Mouse (Mus musculus) heart, postnatal 25 days (tissue): ENCODE measurements around the gene Casc3. TPM values are rescaled to one million over a fixed set of nuclear protein-coding genes. Genes with fewer than 3 reads are reported as not detected.

Experiments
- DNase-seq: peaks from one replicate; pipeline ENCODE4 v3.0.0; 2022; ENCODE audit warnings: low spot score
- intact Hi-C: fragments of 180-260 bp; cut with DNase I; formaldehyde crosslinking; loops from one replicate; pipeline ENCODE4 v1.15.1; 2025
- total RNA-seq, 2 experiments: library from RNA; stranded (reverse); gene quantifications; 2 replicates each; pipeline ENCODE4 v1.2.3; 2021

Gene Casc3
- total RNA-seq = 10 to 100 TPM; 22.4 to 25.5 TPM

DNA sequence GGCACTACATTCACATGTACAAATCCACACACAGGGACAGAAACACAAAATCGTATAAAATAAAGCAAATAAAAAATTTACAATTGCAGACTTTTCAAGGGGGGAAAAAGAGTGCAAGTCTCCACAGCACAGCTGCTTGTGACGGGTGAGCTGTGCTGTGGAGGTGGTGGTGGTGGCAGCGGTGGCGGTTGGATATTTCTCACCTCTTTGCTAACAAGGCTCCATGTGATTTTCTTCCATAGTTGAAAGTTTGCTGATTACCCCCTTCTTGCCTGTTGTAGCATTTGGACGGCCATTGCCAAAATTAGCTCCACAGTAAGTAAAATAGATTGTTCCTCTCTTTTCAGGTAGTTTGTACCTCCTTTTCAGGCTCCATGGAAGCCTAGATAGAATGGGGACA is at the start of gene Casc3:
Gene Casc3, plus strand, starts transcription at position 301 of the 400 bp plus-strand sequence.
- intact Hi-C loops = no loop called here

DNA sequence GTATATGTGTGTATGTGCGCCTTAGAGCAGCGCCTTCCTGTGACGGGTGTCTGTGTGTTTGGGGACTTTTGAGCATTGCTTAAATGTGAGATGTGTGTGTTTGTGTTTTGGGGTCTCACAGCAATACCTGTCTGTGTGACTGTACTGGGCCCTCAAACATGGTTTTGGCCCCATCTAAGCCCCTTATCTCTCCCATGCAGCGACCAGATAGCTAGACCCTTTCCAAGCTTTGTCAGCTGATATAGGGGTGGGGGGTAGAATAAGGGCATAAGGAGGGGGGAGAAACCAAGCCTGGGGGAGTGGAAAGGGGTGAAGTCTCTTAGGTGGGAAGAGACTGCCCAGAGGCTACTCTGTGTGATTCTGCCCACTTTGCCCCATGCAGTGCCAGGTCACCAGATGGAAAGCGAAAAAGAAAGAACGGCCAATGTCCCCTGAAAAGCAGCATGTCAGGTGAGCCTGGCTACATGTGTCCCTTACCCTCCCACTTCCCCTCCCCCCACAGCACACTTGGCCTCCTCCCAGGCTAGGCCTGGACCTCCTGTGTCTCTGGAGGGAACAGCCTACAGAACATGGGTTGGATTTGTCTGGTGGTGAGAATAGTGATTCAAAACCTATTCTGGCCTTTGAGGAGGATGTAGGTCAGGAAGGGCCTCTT is 48.9 kb upstream of the Casc3 start:
- intact Hi-C loops = loop anchor here (2.0 kb wide), 1 partner anchor 43 kb away; no protein-coding TSS in a partner anchor
- no peak for DNase-seq

More for the DNA sequence above, at the start of gene Casc3:
- DNase-seq = no peak

DNA sequence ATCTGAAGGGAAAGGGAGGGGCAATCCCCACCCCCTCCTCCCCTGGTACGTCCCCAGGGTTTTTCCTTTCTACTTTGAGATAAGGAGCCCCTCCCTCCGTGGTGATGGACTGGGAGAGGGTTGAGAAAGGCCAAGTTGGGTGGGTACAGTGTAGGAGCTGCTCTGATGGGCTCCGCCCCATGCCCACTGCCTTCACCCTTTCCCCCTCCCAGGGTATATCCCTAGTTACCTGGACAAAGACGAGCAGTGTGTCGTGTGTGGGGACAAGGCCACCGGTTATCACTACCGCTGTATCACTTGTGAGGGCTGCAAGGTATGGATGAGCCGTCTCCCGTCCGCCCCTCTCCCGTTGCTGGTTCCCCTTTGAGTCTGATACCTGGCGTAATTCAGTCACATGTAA is 48.0 kb upstream of the Casc3 start:
- intact Hi-C loops = loop anchor here (2.0 kb wide), 1 partner anchor 44 kb away; no protein-coding TSS in a partner anchor
- no peak for DNase-seq

DNA sequence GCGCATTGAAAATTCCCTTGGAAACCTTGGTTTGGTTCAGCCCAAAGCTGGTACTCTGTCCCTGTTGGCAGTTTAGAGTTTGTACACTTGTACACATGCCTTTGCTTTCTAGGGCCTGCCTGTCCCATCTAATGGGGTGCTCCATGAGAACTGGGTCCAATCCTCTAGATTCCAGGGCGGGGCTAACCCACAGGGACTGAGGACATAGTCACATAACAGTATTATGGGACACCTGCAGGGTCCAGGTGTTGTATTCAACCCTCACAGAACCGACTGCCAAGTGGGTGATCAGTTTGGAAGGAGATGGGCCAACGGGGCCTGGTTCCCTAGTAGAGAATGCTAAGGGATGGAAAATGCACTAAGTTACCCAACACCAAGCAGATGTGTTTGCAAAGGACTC is 42.8 kb upstream of the Casc3 start:
- DNase-seq = no peak
- intact Hi-C loops = no loop called here

DNA sequence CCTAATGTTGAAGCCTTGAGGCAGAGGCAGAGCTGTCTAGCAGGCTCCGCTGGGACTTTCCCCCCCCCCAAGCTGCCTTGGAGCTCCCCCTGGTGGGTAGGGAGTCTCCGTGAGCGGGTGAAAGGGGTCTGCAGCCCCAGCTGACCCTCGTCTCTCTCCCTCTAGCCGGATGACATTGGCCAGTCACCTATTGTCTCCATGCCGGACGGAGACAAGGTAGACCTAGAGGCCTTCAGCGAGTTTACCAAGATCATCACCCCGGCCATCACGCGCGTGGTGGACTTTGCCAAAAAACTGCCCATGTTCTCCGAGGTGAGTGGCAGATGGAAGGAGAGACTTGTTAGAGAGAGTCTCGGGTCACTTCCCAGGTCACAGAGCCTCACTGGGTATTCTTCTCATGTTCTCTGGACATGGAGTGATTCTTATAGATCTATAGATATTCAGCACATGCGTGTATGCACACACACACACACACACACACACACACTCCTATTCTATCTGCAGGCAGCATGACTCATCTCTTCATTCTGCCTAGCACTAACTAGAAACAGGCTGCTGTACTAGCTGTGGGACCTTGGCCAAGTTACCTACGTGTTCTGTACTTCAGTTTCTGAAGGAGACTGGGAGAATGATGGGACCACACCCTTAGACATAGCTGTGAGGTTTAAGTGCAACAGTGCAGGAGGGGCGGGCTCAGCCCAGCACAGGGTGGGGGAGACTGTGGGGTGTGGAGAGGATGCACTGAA is 41.8 kb upstream of the Casc3 start:
- DNase-seq = no peak
- intact Hi-C loops = no loop called here

DNA sequence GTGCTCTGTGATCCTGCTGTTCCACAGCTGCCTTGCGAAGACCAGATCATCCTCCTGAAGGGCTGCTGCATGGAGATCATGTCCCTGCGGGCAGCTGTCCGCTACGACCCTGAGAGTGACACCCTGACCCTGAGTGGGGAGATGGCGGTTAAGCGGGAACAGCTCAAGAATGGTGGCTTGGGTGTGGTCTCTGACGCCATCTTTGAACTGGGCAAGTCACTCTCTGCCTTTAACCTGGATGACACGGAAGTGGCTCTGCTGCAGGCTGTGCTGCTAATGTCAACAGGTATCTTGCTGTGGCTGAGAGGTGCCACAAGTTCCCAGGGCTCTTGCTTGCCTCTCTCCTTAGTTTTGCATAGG is 41.2 kb upstream of the Casc3 start:
- no peak for DNase-seq
- intact Hi-C loops = no loop called here

DNA sequence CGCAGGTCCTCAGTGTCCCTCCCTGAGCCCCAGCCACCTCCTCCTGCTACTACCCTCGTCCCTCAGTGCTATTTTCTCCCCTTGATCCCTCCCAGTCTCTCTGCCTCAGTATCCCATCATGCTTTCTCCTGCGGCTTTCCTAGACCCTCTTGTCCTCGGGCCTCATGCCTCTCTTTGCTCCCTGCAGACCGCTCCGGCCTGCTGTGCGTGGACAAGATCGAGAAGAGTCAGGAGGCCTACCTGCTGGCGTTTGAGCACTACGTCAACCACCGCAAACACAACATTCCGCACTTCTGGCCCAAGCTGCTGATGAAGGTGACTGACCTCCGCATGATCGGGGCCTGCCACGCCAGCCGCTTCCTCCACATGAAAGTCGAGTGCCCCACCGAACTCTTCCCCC is 40.6 kb upstream of the Casc3 start:
- no peak for DNase-seq
- intact Hi-C loops = no loop called here

DNA sequence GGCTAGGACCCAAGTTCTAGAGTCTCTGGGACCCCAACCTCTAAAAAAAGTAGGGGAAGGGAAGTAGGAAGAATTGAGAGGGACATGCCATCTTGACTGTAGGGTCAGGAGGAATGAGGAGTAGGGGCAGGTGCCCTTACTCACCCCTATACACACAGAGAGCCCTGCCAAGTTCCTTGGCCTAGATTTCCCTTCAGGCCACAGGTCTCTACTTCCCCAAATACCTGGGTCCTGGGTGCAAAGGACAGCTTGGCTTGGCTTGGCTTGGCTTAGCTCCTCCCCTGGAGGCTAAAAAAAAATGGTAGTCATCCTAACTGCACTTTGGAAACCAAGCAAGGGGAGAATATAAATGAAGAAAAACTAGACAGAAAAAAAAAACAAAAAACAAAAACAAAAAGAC is 40.0 kb upstream of the Casc3 start:
- intact Hi-C loops = no loop called here
- DNase-seq = no peak

DNA sequence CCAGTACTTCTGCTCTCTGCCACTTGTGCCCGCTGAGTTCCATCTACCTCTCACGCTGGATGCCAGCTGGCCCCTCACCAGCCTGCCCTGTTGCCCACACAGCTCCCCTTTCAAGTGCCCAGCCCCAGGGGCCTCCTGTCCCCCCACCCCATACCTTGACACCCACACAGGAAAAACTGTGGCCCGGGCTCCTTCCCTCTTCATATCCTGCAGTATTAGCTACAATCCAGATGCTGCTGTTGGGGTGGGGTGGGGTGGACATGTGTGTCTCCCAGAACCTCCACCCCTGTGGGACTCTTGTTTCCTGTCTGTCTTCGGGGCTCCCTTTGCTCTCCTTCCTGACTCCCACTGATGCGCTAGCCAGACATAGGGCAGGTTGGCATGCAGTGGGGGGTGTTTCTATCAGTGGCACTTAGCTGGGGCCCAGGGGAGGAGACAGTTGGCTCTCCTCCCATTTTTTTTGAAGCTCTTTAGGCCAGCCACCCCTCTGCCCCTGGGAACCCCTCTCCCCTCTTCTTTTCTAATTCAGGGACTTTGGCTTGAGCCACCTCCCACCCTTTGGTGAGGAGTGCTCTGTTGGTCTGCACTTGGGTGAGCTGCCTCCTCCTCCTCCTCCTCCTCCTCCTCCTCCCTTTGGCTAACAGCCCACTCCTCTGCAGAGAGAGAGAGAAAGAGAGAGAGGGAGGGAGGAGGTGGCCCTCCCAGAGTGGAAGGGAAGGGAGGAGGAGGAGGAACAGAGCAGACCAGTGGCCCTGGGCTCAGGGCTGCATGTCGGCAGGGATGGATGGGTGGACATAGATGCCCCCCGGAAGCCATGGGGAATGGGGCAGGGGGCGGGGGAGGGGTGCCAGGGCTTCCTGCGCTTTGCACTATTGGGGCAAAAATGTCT is 39.0 kb upstream of the Casc3 start:
- intact Hi-C loops = no loop called here
- DNase-seq = peak; percentile 56

DNA sequence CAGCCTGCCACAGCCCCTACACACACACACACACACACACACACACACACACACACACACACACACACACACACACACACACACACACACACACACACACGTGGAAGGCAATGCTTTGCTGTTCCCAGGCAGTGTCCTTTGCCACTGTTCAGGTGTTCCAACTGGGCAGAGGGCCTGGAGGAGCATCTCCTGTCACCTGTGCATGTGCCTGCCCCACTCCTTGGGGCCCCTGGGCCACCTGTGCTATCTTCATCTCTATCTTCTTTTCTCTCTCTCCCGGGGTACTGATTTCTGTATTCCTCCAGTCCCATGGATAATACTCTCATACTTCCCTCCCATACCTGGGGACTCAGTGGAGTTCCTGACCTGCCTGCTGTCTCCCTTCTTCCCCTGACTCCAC is 38.4 kb upstream of the Casc3 start:
- DNase-seq = no peak

DNA sequence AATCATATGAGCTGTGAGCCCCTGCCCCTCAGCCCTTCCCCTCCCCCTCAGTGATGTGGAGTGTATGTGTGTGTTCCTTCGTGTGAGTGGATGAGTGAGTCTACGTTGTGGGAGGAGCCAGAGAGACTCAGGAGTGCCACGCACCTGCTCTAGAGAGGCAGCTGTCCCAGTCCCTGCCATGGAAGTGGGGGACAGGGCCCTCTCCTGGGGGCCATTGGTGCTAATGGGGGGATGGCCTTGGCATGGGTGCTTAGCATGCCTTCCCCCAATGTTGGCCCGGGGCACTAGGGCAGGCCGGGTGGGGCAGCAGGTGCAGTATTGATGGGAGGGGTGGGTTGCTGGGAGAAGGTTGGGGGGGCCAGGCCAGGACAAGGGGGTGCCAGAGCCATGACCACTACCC is 37.9 kb upstream of the Casc3 start:
- intact Hi-C loops = no loop called here
- no peak for DNase-seq

More for the DNA sequence above, 38.4 kb upstream of the Casc3 start:
- intact Hi-C loops = no loop called here

DNA sequence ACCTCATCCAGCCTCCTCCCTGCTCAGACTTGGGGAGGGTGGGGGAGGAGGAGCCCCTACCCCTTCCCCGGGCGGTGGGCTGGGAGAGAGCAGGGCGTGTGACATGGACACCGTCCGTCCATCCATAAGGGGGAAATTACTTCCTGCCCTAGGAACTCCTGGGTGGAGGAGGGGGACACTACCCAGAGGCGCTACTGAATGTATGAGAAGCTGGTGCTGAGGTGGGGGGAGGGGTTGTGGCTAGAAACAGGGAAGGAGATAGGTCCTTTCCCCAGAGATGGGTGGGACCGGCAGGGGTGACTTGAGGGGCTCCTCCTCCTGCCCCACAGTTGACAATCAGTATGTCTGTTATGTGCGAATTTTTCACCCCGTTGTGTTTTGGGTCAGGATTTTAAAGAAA is 37.4 kb upstream of the Casc3 start:
- DNase-seq = no peak
- intact Hi-C loops = no loop called here

DNA sequence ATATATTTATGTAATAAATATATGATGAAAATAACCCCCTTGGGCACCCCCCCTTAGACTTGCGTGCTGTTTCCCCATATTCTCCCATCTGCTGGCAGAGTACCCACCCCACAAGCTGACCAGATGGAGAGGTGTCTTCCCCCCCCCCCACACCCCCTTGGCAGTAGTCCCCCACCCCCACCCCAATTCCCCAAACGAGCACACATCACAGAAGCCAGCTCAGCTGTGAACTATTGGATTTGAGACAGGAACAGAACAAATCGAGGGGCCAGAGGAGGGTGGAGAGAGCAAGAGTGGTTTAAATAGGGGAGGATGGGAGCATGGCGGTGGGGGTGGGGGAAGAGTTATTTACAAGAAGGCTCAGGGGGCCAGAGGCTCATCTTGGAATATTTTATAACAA is 37.0 kb upstream of the Casc3 start:
- intact Hi-C loops = no loop called here
- DNase-seq = no peak

DNA sequence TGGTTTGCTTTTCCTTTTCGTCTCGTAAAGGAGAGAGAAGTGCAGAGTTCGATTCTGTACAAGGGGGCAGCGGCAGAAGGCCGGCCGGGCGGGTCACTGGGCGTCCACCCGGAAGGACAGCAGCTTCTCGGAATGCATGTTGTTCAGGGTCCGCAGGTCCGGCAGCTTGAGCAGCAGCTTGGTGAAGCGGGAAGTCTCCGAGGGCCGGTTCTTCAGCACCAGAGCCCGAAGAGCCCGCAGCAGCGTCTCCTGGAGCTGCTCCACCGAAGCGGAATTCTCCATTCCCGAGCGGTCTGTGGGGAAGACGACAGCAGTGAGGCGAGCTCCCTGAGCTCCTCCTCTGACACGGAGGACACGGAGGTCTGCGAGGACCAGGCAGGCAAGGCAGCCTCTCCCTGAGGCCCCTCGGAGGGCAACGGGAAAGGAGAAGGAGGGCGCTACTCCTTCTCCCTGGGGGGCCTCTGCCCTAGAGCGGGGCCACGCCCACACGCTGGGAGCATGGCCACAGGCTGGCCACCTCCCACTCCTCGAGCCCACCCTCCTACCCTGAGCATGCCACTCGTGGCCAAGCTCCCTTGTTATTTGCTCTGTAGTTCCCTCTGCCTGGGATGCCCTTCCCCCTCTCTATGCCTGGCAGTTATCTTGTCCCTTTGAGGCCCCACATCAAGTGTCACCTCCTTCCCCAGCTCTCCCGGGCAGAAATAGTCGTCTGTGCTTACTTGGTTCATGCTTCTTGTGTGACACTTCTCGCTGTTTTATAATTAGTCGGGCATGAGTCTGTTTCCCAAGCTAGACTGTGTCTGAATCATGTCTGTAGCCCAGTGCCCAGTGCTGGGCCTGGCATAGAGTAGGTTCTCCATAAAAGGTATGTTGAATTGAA is 36.3 kb upstream of the Casc3 start:
- DNase-seq = no peak
- intact Hi-C loops = no loop called here

DNA sequence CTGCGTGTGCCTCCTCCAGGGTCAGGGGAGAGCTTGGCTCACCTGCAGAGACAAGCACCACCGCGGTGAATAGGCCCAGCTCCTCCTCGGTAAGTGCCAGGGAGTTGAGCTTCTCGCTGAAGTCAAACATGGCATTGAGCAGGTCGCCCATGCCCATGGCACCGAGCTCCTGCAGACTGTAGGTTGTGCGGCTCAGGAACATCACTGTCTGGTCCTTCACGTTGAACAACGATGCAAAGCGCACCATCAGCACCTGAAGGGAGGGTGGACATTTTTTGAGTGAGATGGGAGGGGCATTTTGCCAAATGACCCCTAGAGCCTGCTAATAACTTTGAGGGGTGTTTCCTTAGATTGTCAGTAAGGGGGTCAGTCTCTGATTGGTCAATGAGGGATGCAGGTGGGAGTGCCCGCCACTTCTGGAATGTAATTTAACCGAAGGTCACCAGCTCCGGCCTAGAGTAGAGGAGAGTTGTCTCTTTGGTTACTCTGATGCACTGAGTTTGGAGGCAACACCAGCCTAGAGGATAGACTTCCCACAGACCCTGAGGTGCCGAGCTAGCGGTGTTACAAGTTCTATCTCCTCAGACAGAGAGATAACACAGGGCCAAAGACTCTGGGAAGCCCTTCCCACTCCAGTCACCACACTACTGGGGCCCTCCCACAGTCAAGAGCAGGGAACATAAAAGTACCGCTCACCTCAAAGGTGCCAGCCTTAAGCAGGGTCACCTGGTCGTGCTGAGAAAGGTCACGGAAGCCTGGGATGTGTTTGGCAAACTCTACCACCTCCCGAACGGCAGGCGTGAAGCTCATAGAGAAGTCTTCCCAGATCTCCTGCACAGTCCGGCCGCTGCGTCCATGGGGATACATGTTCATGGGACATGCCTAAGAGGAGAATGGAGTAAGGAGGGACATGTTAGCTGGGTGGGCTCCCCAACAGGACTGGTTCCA is 35.4 kb upstream of the Casc3 start:
- intact Hi-C loops = no loop called here

DNA sequence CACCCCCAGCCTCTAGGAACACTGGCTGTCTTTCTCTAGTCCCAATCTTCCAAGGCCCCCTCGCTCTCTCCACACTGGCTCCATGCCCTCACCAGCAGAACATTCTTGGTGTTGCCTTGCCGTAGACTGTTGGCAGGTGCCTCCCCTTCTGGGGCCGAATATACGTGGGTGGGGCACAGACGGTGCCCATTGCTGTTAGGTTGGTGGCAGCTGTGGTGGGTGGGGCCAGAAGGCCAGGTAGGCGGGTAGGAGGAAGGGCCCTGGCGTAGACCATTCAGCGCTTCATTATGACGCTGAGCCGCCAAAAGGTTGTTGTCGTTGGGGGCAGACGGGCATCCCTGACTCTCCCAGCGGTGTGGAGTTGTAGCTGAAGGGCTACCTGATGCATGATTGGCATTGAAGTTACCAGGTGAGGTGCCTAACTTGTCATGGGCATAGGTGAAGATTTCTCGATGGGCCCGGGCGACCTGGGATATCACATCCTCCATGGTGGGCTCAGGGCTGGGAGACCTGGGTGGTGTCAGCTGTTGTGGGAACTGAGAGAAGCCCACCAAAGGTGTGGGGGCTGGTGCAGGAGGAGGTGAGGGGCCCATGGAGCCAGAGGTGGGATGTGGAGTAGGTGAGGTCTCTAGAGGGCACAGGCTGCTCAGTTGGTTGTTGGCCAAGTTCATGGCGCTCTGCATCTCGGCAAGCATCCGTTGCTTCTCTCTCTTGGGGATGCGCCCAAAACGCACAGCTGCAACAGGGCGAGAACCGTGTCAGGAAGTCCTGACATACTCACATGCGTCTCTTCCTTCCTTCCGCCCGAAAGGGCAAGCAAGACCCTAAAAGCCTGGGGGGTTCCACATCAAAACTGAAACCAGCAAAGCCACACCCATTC is 34.4 kb upstream of the Casc3 start:
- DNase-seq = no peak
- intact Hi-C loops = loop anchor here (5.0 kb wide), 1 partner anchor 48 kb away; no protein-coding TSS in a partner anchor

More for the DNA sequence above, 35.4 kb upstream of the Casc3 start:
- DNase-seq = no peak

DNA sequence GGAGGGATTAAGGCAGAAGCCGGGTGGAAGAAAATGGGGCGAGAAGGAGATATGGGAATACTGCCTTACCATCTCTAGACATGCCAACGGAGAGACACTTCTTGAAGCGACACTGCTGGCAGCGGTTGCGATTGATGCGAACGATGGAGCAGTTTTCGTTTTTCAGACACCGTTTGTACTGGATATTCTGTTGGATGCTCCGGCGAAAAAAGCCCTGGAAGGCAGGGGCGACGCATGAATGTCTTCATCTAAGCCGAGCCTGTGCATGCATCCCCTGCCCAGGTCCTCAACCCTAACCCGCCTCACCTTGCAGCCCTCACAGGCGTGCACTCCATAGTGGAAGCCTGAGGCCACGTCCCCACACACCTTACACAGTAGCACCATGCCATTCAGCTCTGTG is 33.6 kb upstream of the Casc3 start:
- no peak for DNase-seq
- intact Hi-C loops = loop anchor here (5.0 kb wide), 1 partner anchor 49 kb away; no protein-coding TSS in a partner anchor
